Mouse (Mus musculus) embryonic facial prominence, embryonic 15.5 days (tissue): ENCODE data around the gene Gm17622. TPM values are rescaled to one million over a fixed set of nuclear protein-coding genes. Genes with fewer than 3 reads are reported as not detected.

Experiments
- ATAC-seq: fragments of 200-750 bp; cut with Nextera tagmentation; 2 replicates; pipeline ENCODE4 v1.8.0; 2017; ENCODE audit warnings: low read depth, moderate TSS enrichment; ENCODE audit not compliant: insufficient number of reproducible peaks, low FRiP score, low TSS enrichment
- H3K27ac ChIP-seq: fragments of 300-500 bp; sonication (generic); replicated peaks from 2 replicates; pipeline ENCODE4 v1.5.1; 2015; ENCODE audit warnings: mild to moderate bottlenecking, inconsistent platforms
- H3K27me3 ChIP-seq: fragments of 300-500 bp; sonication (generic); 2 replicates; pipeline ENCODE4 v1.6.1; 2015; ENCODE audit warnings: inconsistent platforms
- H3K36me3 ChIP-seq: fragments of 300-500 bp; sonication (generic); 2 replicates; pipeline ENCODE4 v1.6.1; 2015; ENCODE audit warnings: mild to moderate bottlenecking, inconsistent platforms
- H3K4me1 ChIP-seq: fragments of 300-500 bp; sonication (generic); 2 replicates; pipeline ENCODE4 v1.6.1; 2015; ENCODE audit warnings: inconsistent platforms
- H3K4me2 ChIP-seq: fragments of 300-500 bp; sonication (generic); replicated peaks from 2 replicates; pipeline ENCODE4 v1.6.1; 2015; ENCODE audit warnings: mild to moderate bottlenecking, inconsistent platforms
- H3K4me3 ChIP-seq: fragments of 300-500 bp; sonication (generic); replicated peaks from 2 replicates; pipeline ENCODE4 v1.5.1; 2015; ENCODE audit warnings: mild to moderate bottlenecking, inconsistent platforms
- H3K9ac ChIP-seq: fragments of 300-500 bp; sonication (generic); 2 replicates; pipeline ENCODE4 v1.6.1; 2015; ENCODE audit warnings: inconsistent platforms
- H3K9me3 ChIP-seq: fragments of 300-500 bp; sonication (generic); replicated peaks from 2 replicates; pipeline ENCODE4 v1.6.1; 2016; ENCODE audit warnings: inconsistent platforms
- WGBS: fragments of 180-500 bp; shearing (Covaris S2); methylation state at CpG from one replicate; pipeline ENCODE4 v1.1.7; 2015; 5-methylcytosine and 5-hydroxymethylcytosine counted together
- polyA plus RNA-seq: library from polyadenylated mRNA; unstranded; fragments of >200 nt; fragmentation: Nextera tagmentation; extraction: Ambion mirVana; gene quantifications from 2 replicates; pipeline ENCODE4 v1.2.1, GENCODE M21; 2015

Gene Gm17622
- polyA plus RNA-seq, 1 experiment from 2014 or later: not detected

DNA sequence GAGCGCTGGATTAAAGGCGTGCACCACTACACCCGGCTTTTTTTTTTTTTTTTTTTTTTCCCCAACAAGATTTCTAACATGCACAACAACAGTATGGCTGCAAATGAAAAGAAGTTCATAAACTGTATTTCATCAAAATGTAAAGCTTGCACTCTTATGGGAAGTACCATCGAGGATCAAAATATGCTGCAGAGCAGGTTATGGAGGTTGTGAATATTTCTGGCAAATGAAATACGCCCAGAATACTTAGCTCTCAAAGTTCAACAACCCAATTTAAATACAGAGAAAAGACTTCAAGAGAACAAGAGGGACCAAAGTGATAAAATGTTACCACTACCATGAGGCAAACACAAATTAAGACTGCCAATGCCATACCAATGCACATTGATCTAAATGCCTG, 21.9 kb upstream of the Gm17622 start:
- H3K9ac ChIP-seq: no peak overlapping the region

DNA sequence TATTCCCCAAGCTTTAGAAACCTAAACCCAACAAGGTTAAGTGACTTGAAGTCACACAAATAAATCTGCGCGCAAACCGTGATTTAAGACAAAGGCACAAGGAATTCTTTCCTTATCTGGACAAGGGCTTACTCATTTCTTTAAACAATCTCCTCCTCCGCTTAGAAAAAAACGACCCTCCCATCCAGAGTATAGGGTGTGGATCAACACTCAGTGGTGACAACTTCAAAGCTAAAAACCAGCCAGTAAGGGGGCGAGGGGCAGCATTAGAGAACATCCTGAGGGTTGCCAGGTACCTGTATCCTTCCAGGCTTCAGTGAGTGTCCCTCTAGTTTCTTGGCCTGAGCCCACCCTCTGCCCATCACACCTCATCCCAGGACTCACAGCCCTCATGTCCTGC, 20.0 kb upstream of the Gm17622 start:
- ATAC-seq: no peak
- Histone ChIP-seq H3K4me2 (no peak overlapping the region), H3K36me3 (no peaks in the 10 kb centered on the region), H3K4me1 (no peaks in the 10 kb centered on the region), H3K9me3 (no peaks in the 10 kb centered on the region), H3K4me3 (no peak overlapping the region), H3K9ac (no peak overlapping the region), H3K27me3 (no peaks in the 10 kb centered on the region), H3K27ac (no peak overlapping the region)
- WGBS: 83% methylated on average over 6 of the region's 6 CpGs

More for the DNA sequence above, 21.9 kb upstream of the Gm17622 start:
- no peaks in the 10 kb centered on the region for H3K9me3 ChIP-seq
- H3K36me3 ChIP-seq: no peaks in the 10 kb centered on the region
- no peak overlapping the region for H3K4me3 ChIP-seq
- H3K4me1 ChIP-seq: no peaks in the 10 kb centered on the region
- H3K27ac ChIP-seq: no peak overlapping the region
- WGBS: 84% methylated on average over 5 of the region's 5 CpGs
- no peaks in the 10 kb centered on the region for H3K27me3 ChIP-seq
- no peak for ATAC-seq
- no peak overlapping the region for H3K4me2 ChIP-seq

DNA sequence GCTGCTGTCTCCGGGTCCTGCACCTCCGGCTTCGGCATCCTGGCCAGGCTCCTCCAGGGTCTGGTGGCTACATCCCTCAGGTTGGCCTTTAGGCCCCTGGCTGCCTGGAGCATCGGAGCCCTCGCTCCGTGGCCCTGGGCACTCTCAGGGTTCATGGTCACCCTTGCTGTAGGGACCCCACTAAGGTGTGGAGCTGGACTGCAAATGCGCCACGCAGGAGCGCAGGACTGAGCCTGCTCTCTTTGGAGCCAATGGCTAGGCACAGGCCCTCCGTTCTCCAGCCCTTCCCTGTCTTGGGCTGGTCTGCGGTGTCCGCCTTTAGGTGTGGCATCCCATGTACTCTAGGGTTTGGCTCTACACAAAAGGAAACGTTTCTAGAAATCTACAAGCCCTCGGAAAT, 19.6 kb upstream of the Gm17622 start, which contains the start of gene Ankdd1b:
TSS of gene Ankdd1b (minus strand) at position 242 of the 400 bp plus-strand sequence.
- WGBS: 84% methylated on average over 14 of the region's 14 CpGs
- Histone ChIP-seq H3K36me3 (no peaks in the 10 kb centered on the region), H3K4me1 (no peaks in the 10 kb centered on the region), H3K4me2 (no peak within 1 kb of the TSS), H3K27me3 (no peaks in the 10 kb centered on the region), H3K27ac (no peak within 1 kb of the TSS), H3K9ac (no peak within 1 kb of the TSS), H3K4me3 (no peak within 1 kb of the TSS), H3K9me3 (no peaks in the 10 kb centered on the region)
- no peak for ATAC-seq

DNA sequence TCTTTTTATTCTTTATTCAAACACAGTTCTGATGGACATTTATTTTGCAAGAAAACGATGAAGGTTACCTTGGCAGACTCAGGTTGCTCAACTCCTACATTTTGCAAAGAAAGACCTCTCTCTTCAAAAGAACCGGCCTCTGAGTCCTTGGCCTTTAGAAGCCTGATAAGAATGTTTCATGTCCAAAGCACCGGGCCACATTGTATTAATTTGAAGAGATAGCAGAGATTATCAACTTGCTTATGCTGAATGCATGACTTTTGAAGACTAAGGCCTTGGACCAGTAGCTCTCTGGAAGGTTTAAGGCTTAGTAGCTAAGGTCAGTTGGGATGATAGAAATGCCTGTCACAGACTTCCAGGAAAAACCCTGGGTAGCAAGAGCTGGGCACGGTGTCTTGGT, 13.3 kb upstream of the Gm17622 start:
- H3K27ac ChIP-seq: no peak overlapping the region
- H3K4me2 ChIP-seq: no peak overlapping the region
- no peaks in the 10 kb centered on the region for H3K4me1 ChIP-seq
- ATAC-seq: no peak
- no peaks in the 10 kb centered on the region for H3K27me3 ChIP-seq
- WGBS: 93% methylated on average over 4 of the region's 4 CpGs
- no peaks in the 10 kb centered on the region for H3K9me3 ChIP-seq
- no peak overlapping the region for H3K9ac ChIP-seq
- no peak overlapping the region for H3K4me3 ChIP-seq
- H3K36me3 ChIP-seq: 0 out of 2 replicates have a peak, but pooled peaks cover 2% of the 10 kb centered on the region

- Histone ChIP-seq H3K36me3 (peaks cover 8% of the 10 kb centered on the region), H3K4me1 (no peaks in the 10 kb centered on the region), H3K27me3 (no peaks in the 10 kb centered on the region), H3K4me3 (no peak overlapping the region), H3K27ac (no peak overlapping the region), H3K9ac (no peak overlapping the region), H3K9me3 (no peaks in the 10 kb centered on the region), H3K4me2 (no peak overlapping the region)
- 95% methylated on average over 1 of the region's 1 CpGs for WGBS
- no peak for ATAC-seq
These were observed 11.5 kb upstream of the Gm17622 start for GRCm38 (mm10) chr13:96478991-96479390.

GRCm38 (mm10) chr13:96487230-96487629, 3.3 kb upstream of the Gm17622 start:
- Histone ChIP-seq H3K9me3 (no peaks in the 10 kb centered on the region), H3K36me3 (peaks cover 37% of the 10 kb centered on the region), H3K4me3 (no peak overlapping the region), H3K4me1 (no peaks in the 10 kb centered on the region), H3K27ac (no peak overlapping the region), H3K27me3 (no peaks in the 10 kb centered on the region), H3K4me2 (no peak overlapping the region), H3K9ac (no peak overlapping the region)
- ATAC-seq: no peak
- WGBS: 75% methylated on average over 6 of the region's 6 CpGs

DNA sequence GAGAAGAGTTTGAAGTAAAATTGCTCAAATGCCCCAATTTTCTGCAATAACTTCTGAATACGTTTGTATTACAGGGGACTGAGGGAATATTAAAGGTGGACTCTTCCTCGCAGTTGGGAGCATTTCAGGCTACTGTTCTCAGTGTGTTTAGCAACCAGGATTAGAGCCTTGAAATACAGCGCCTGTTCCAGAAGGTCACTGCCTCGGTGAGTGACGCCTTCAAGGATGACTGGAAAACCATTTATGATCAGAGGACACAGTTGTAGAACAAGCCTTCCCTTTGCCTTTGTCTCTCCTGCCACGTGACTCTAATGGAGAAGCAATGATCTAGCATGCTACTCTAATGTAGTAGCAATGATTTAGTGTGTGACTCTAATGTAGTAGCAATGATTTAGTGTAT, 2.6 kb upstream of the Gm17622 start:
- peaks cover 37% of the 10 kb centered on the region for H3K36me3 ChIP-seq
- H3K27me3 ChIP-seq: no peaks in the 10 kb centered on the region
- H3K4me1 ChIP-seq: no peaks in the 10 kb centered on the region
- no peak for ATAC-seq
- H3K4me2 ChIP-seq: no peak overlapping the region
- H3K27ac ChIP-seq: no peak overlapping the region
- H3K9ac ChIP-seq: no peak overlapping the region
- no peaks in the 10 kb centered on the region for H3K9me3 ChIP-seq
- no peak overlapping the region for H3K4me3 ChIP-seq
- WGBS: 92% methylated on average over 6 of the region's 6 CpGs

DNA sequence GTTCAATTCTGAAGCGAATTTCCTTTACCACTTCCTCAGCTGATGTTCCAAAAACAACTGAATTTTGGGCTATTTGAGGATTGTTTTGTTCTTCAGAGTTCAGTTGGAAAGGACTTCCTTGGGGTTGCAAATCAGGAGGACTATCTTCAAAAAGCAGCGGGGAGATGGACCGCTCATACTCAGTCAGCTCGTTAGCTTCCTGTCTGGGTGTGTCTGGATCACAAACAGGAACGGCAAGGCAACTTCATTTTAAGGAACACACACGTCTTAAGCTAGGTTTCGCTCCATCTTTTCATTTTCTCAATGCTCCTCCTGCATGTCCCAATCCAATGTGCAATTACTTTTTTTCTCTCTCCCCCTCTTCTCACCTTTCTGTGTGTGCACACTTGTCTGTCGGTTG, 6.1 kb downstream of the Gm17622 start:
- Histone ChIP-seq H3K9me3 (no peaks in the 10 kb centered on the region), H3K4me1 (no peaks in the 10 kb centered on the region), H3K27ac (no peak overlapping the region), H3K4me2 (no peak overlapping the region), H3K36me3 (peaks cover 9% of the 10 kb centered on the region; the same call in 1 of the 2 replicates), H3K27me3 (no peaks in the 10 kb centered on the region), H3K9ac (no peak overlapping the region), H3K4me3 (no peak overlapping the region)
- ATAC-seq: no peak
- 79% methylated on average over 8 of the region's 8 CpGs for WGBS

DNA sequence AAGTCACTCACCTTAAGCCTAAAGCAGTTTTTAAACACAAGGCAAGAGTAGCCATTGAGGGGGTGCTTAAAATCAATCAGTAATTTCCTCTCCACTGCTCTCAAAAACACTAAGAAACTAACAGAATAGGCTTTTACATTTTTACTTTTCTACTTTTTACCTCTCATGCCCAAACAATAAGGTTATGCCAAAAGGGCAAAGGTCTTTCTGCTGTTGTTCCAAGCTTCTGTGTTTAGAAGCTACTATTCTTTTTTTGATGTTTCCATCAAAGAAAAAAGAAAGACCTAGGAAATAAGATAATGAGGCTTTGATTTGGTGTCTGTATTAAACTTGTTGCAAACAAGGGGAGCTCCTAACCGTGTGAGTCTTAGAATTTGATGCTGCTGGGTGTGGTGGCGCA, 9.4 kb downstream of the Gm17622 start:
- H3K27ac ChIP-seq: no peak overlapping the region
- no peaks in the 10 kb centered on the region for H3K27me3 ChIP-seq
- 76% methylated on average over 2 of the region's 2 CpGs for WGBS
- no peak overlapping the region for H3K9ac ChIP-seq
- H3K9me3 ChIP-seq: no peaks in the 10 kb centered on the region
- no peaks in the 10 kb centered on the region for H3K4me1 ChIP-seq
- H3K4me3 ChIP-seq: no peak overlapping the region
- H3K4me2 ChIP-seq: no peak overlapping the region
- peaks cover 6% of the 10 kb centered on the region; the same call in 1 of the 2 replicates for H3K36me3 ChIP-seq
- ATAC-seq: no peak

DNA sequence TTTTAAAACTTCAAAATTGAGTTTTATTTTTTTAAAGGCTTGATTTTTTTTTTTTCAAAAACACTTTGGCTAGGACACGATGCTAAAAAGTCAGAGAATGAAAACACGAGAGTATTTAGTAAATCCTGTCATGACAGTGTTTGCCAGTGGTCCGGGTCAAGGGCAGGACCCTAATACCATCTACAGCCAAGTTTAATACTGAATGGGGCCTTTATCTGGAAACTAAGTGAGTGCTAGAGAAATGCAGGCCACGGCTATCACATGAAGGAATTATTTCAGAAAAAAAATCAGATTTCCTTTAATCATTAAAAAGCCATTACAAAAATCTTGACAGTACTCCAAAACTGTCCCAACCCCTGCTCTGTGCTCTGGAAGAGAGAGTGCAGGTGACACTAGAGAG, 15.1 kb downstream of the Gm17622 start:
- no peaks in the 10 kb centered on the region for H3K4me1 ChIP-seq
- H3K9me3 ChIP-seq: no peaks in the 10 kb centered on the region
- peaks cover 3% of the 10 kb centered on the region; the same call in 1 of the 2 replicates for H3K36me3 ChIP-seq
- no peak for ATAC-seq
- H3K9ac ChIP-seq: no peak overlapping the region
- WGBS: 84% methylated on average over 4 of the region's 4 CpGs
- no peak overlapping the region for H3K4me3 ChIP-seq
- H3K4me2 ChIP-seq: no peak overlapping the region
- no peak overlapping the region for H3K27ac ChIP-seq
- no peaks in the 10 kb centered on the region for H3K27me3 ChIP-seq

- Histone ChIP-seq H3K4me3 (no peak overlapping the region), H3K27ac (no peak overlapping the region), H3K4me2 (no peak overlapping the region), H3K9me3 (no peaks in the 10 kb centered on the region), H3K4me1 (no peaks in the 10 kb centered on the region), H3K27me3 (no peaks in the 10 kb centered on the region), H3K9ac (no peak overlapping the region), H3K36me3 (no peaks in the 10 kb centered on the region)
- ATAC-seq: no peak
- 77% methylated on average over 6 of the region's 6 CpGs for WGBS
These were observed 15.8 kb downstream of the Gm17622 start for GRCm38 (mm10) chr13:96506313-96506712.

DNA sequence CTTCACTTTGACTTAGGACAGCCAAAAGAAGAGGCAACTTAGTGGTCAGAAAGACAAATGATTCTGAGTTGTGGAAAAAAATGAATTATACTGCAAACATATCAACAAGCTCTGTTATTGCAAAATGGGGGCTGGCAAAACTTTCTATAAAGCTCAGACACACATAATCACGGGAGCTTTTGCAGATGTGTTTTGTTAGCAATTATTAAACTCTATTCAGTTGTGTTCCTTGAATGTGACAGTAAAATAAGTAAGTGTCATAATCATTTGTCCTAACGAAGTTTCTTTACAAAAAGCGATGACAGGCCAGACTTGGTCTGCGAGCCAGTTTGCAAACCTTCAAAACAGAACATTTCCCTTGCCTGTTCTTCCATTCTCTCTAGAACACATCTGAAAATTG, 17.0 kb downstream of the Gm17622 start:
- Histone ChIP-seq H3K27ac (no peak overlapping the region), H3K4me2 (no peak overlapping the region), H3K36me3 (no peaks in the 10 kb centered on the region), H3K4me3 (no peak overlapping the region), H3K27me3 (no peaks in the 10 kb centered on the region), H3K9ac (no peak overlapping the region), H3K9me3 (no peaks in the 10 kb centered on the region), H3K4me1 (no peaks in the 10 kb centered on the region)
- whole genome bisulfite sequencing: 87% methylated on average over 4 of the region's 4 CpGs
- ATAC-seq: no peak
